Mouse (Mus musculus): Measurements from ENCODE around the gene Leng9. TPM values are rescaled to one million over a fixed set of nuclear protein-coding genes. Genes with fewer than 3 reads are reported as not detected.

Gene Leng9
- polyA plus RNA-seq, 1 experiment from 2014 or later = 3.9 TPM

- Histone ChIP-seq H3K27me3 (replicated peaks; ENCODE audit: control insufficient read depth, insufficient read depth, low read length) (peaks cover 18% of the 10 kb centered on the region), H3K27ac (ENCODE audit: low read depth, low read length) (no peak overlapping the region)
Measured at GRCm38 (mm10) chr7:4154976-4155375, 4.8 kb upstream of the Leng9 start.

GRCm38 (mm10) chr7:4154356-4154755 lies 4.2 kb upstream of the Leng9 start:
- Histone ChIP-seq H3K4me2 (ENCODE audit: low read length) (no peak overlapping the region), H3K9me3 (replicated peaks; ENCODE audit: control insufficient read depth, low read length) (no peaks in the 10 kb centered on the region), H3K9ac (ENCODE audit: low read length) (no peak overlapping the region), H3K27ac (ENCODE audit: low read depth, low read length) (no peak overlapping the region), H3K4me3 (ENCODE audit: low read depth, low read length) (no peak overlapping the region), H3K27me3 (replicated peaks; ENCODE audit: control insufficient read depth, insufficient read depth, low read length) (peaks cover 18% of the 10 kb centered on the region), H3K36me3 (ENCODE audit: control insufficient read depth, insufficient read depth, low read length) (no peaks in the 10 kb centered on the region), H3K4me1 (ENCODE audit: control insufficient read depth, insufficient read depth, low read length) (0 out of 2 replicates have a peak, but pooled peaks cover 7% of the 10 kb centered on the region)
- 74% methylated on average over 5 of the region's 5 CpGs for WGBS
- ATAC-seq (no peak), DNase-seq (ENCODE audit: low spot score) (no peak)

More at GRCm38 (mm10) chr7:4154976-4155375, 4.8 kb upstream of the Leng9 start:
- H3K4me2 ChIP-seq (ENCODE audit: low read length) = no peak overlapping the region
- ATAC-seq (no peak), DNase-seq (ENCODE audit: low spot score) (no peak)
- H3K9me3 ChIP-seq (replicated peaks; ENCODE audit: control insufficient read depth, low read length) = no peaks in the 10 kb centered on the region
- WGBS = 49% methylated on average over 4 of the region's 4 CpGs
- no peak overlapping the region for H3K9ac ChIP-seq (ENCODE audit: low read length)
- H3K36me3 ChIP-seq (ENCODE audit: control insufficient read depth, insufficient read depth, low read length) = no peaks in the 10 kb centered on the region
- H3K4me3 ChIP-seq (ENCODE audit: low read depth, low read length) = no peak overlapping the region
- H3K4me1 ChIP-seq (ENCODE audit: control insufficient read depth, insufficient read depth, low read length) = 0 out of 2 replicates have a peak, but pooled peaks cover 7% of the 10 kb centered on the region

- no peak for ATAC-seq
- 12% methylated on average over 21 of the region's 22 CpGs for WGBS
- no peak overlapping the region for H3K9ac ChIP-seq (ENCODE audit: low read length)
Measured at GRCm38 (mm10) chr7:4151241-4151640, 1.1 kb upstream of the Leng9 start.

GRCm38 (mm10) chr7:4150811-4151221 lies 642 bp upstream of the Leng9 start:
- peak overlapping the region; percentile 70 for H3K4me3 ChIP-seq (ENCODE audit: low read depth, low read length)
- H3K36me3 ChIP-seq (ENCODE audit: control insufficient read depth, insufficient read depth, low read length) = peaks cover 27% of the 10 kb centered on the region
- peak; percentile 31 for DNase-seq (ENCODE audit: low spot score)
- H3K4me1 ChIP-seq (ENCODE audit: control insufficient read depth, insufficient read depth, low read length) = peaks cover 10% of the 10 kb centered on the region; the same call in 1 of the 2 replicates
- no peaks in the 10 kb centered on the region for H3K9me3 ChIP-seq (replicated peaks; ENCODE audit: control insufficient read depth, low read length)
- peaks cover 18% of the 10 kb centered on the region for H3K27me3 ChIP-seq (replicated peaks; ENCODE audit: control insufficient read depth, insufficient read depth, low read length)
- peak overlapping the region; percentile 92 for H3K4me2 ChIP-seq (ENCODE audit: low read length)
- H3K27ac ChIP-seq (ENCODE audit: low read depth, low read length) = no peak overlapping the region
- peak overlapping the region; percentile 84; the same call in 1 of the 2 replicates for H3K9ac ChIP-seq (ENCODE audit: low read length)
- WGBS = 4% methylated on average over 14 of the region's 14 CpGs
- 0 out of 2 replicates have a peak, but pooled peaks have one; percentile 1 for ATAC-seq

More at GRCm38 (mm10) chr7:4151241-4151640, 1.1 kb upstream of the Leng9 start:
- Histone ChIP-seq H3K36me3 (ENCODE audit: control insufficient read depth, insufficient read depth, low read length) (peaks cover 23% of the 10 kb centered on the region), H3K9me3 (replicated peaks; ENCODE audit: control insufficient read depth, low read length) (no peaks in the 10 kb centered on the region), H3K27me3 (replicated peaks; ENCODE audit: control insufficient read depth, insufficient read depth, low read length) (peaks cover 18% of the 10 kb centered on the region), H3K4me2 (ENCODE audit: low read length) (peak overlapping the region; percentile 92), H3K4me1 (ENCODE audit: control insufficient read depth, insufficient read depth, low read length) (peaks cover 10% of the 10 kb centered on the region; the same call in 1 of the 2 replicates), H3K27ac (ENCODE audit: low read depth, low read length) (no peak overlapping the region), H3K4me3 (ENCODE audit: low read depth, low read length) (peak overlapping the region; percentile 70)
- no peak for DNase-seq (ENCODE audit: low spot score)

- H3K27me3 ChIP-seq (replicated peaks; ENCODE audit: control insufficient read depth, insufficient read depth, low read length) = peaks cover 18% of the 10 kb centered on the region
- peak overlapping the region; percentile 92 for H3K4me2 ChIP-seq (ENCODE audit: low read length)
- peak overlapping the region; percentile 82 for H3K27ac ChIP-seq (ENCODE audit: low read depth, low read length)
- DNase-seq (ENCODE audit: low spot score) = peak; percentile 75
- ATAC-seq = peak; percentile 78
- peaks cover 10% of the 10 kb centered on the region; the same call in 1 of the 2 replicates for H3K4me1 ChIP-seq (ENCODE audit: control insufficient read depth, insufficient read depth, low read length)
- WGBS = under 1% methylated on average over 64 of the region's 64 CpGs
- H3K9ac ChIP-seq (ENCODE audit: low read length) = peak overlapping the region; percentile 84
- H3K4me3 ChIP-seq (ENCODE audit: low read depth, low read length) = peak overlapping the region; percentile 70
- H3K36me3 ChIP-seq (ENCODE audit: control insufficient read depth, insufficient read depth, low read length) = peaks cover 41% of the 10 kb centered on the region
- no peaks in the 10 kb centered on the region for H3K9me3 ChIP-seq (replicated peaks; ENCODE audit: control insufficient read depth, low read length)
Measured at GRCm38 (mm10) chr7:4149209-4150054, 742 bp downstream of the Leng9 start.

- Histone ChIP-seq H3K9me3 (replicated peaks; ENCODE audit: control insufficient read depth, low read length) (no peaks in the 10 kb centered on the region), H3K4me2 (ENCODE audit: low read length) (peak overlapping the region; percentile 92), H3K4me1 (ENCODE audit: control insufficient read depth, insufficient read depth, low read length) (peaks cover 10% of the 10 kb centered on the region; the same call in 1 of the 2 replicates), H3K4me3 (ENCODE audit: low read depth, low read length) (peak overlapping the region; percentile 70), H3K9ac (ENCODE audit: low read length) (peak overlapping the region; percentile 84), H3K36me3 (ENCODE audit: control insufficient read depth, insufficient read depth, low read length) (peaks cover 49% of the 10 kb centered on the region), H3K27me3 (replicated peaks; ENCODE audit: control insufficient read depth, insufficient read depth, low read length) (peaks cover 18% of the 10 kb centered on the region), H3K27ac (ENCODE audit: low read depth, low read length) (peak overlapping the region; percentile 82)
- DNase-seq (ENCODE audit: low spot score) (peak; percentile 44), ATAC-seq (no peak)
- WGBS = 29% methylated on average over 18 of the region's 18 CpGs
Measured at GRCm38 (mm10) chr7:4148341-4149208, 1.6 kb downstream of the Leng9 start.

- Histone ChIP-seq H3K4me3 (ENCODE audit: low read depth, low read length) (no peak overlapping the region), H3K27ac (ENCODE audit: low read depth, low read length) (no peak overlapping the region), H3K36me3 (ENCODE audit: control insufficient read depth, insufficient read depth, low read length) (peaks cover 57% of the 10 kb centered on the region), H3K27me3 (replicated peaks; ENCODE audit: control insufficient read depth, insufficient read depth, low read length) (peaks cover 18% of the 10 kb centered on the region), H3K4me2 (ENCODE audit: low read length) (no peak overlapping the region), H3K9ac (ENCODE audit: low read length) (no peak overlapping the region), H3K9me3 (replicated peaks; ENCODE audit: control insufficient read depth, low read length) (no peaks in the 10 kb centered on the region), H3K4me1 (ENCODE audit: control insufficient read depth, insufficient read depth, low read length) (peaks cover 10% of the 10 kb centered on the region; the same call in 1 of the 2 replicates)
- ATAC-seq (no peak), DNase-seq (ENCODE audit: low spot score) (no peak)
- WGBS = 88% methylated on average over 4 of the region's 4 CpGs
Measured at GRCm38 (mm10) chr7:4147836-4148235, 2.3 kb downstream of the Leng9 start.

GRCm38 (mm10) chr7:4147371-4147770 lies 2.8 kb downstream of the Leng9 start:
- Histone ChIP-seq H3K4me1 (ENCODE audit: control insufficient read depth, insufficient read depth, low read length) (peaks cover 10% of the 10 kb centered on the region; the same call in 1 of the 2 replicates), H3K4me2 (ENCODE audit: low read length) (no peak overlapping the region), H3K36me3 (ENCODE audit: control insufficient read depth, insufficient read depth, low read length) (peaks cover 61% of the 10 kb centered on the region), H3K4me3 (ENCODE audit: low read depth, low read length) (no peak overlapping the region), H3K9me3 (replicated peaks; ENCODE audit: control insufficient read depth, low read length) (no peaks in the 10 kb centered on the region), H3K27ac (ENCODE audit: low read depth, low read length) (no peak overlapping the region), H3K9ac (ENCODE audit: low read length) (no peak overlapping the region), H3K27me3 (replicated peaks; ENCODE audit: control insufficient read depth, insufficient read depth, low read length) (peaks cover 18% of the 10 kb centered on the region)
- WGBS = 90% methylated on average over 20 of the region's 20 CpGs
- no peak for DNase-seq (ENCODE audit: low spot score)
- ATAC-seq = no peak
